Mouse (Mus musculus): ENCODE results near the gene Emilin2. TPM values are rescaled to one million over a fixed set of nuclear protein-coding genes. Genes with fewer than 3 reads are reported as not detected.

Gene Emilin2
- total RNA-seq, 2 experiments from 2014 or later = 11.1 to 17.6 TPM

- DNase-seq (ENCODE audit: low spot score in 2 of 2) = no peak
These were observed 104.5 kb downstream of the Emilin2 start for GRCm38 (mm10) chr17:71207268-71207667.

GRCm38 (mm10) chr17:71206136-71206893, 105.5 kb downstream of the Emilin2 start:
- DNase-seq (ENCODE audit: low spot score in 2 of 2) = no peak

- no peak for DNase-seq (ENCODE audit: low spot score in 2 of 2)
These were observed 107.0 kb downstream of the Emilin2 start for GRCm38 (mm10) chr17:71204809-71205091.

DNA sequence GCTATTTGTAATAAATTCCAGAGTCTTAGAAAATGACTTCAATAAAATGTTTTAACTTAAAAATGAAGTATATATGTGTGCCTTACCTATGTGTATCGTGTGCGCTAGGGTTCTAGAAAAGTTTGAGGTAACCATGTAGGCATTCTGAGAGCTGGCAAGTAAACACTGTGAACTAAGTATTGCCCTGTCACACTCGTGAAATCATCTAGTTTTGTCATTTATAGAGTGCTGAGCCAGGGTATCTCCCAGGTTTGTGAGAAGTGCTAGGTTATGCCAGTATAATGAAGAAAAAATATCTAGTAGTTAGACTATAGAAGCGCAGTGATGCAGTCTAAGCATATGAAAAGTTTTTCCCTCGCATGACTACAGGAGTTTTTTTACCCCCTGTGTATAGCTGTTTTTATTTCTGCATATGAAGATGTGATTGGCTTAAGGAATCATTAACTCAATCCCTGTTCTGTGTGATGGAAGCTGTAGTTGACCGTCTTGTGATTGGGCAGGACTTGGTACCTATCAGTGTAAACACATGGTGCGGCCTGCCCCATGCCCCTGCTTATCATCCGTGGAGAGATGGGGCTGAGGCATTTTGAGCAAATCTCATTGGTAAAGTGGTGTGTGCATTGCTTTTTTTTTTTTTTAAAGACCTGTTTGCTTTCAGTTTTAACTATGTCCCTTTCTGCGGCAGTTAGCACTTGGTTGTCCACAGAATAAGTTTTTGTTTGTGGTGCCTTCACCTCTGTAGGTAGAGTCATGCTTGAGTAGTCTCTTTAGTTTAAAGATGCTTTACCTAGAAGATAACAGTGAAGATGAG, 107.6 kb downstream of the Emilin2 start:
- DNase-seq (ENCODE audit: low spot score in 2 of 2) = no peak

Other genes with a start within 250 kb of the Emilin2 start
- 10 to 100 TPM; 55.2 to 63.6 TPM for gene Lpin2, start 129.4 kb downstream of the Emilin2 start, total RNA-seq (2021)
- gene Gm4707, start 147.9 kb upstream of the Emilin2 start, total RNA-seq (2021) = 1 to 10 TPM; 4.3 to 6.1 TPM
- gene Smchd1, start 163.4 kb upstream of the Emilin2 start, total RNA-seq (2021) = 10 to 100 TPM; 45.5 to 57.2 TPM
- gene Ndc80, start 214.9 kb upstream of the Emilin2 start, total RNA-seq (2021) = 10 to 100 TPM; 18.7 to 19.1 TPM
- gene Spdya, start 240.1 kb upstream of the Emilin2 start, total RNA-seq (2021) = 1 to 10 TPM; 1.2 TPM